Mouse (Mus musculus) intestine, embryonic 14.5 days (tissue): Measurements from ENCODE around the gene Pja2. TPM values are rescaled to one million over a fixed set of nuclear protein-coding genes. Genes with fewer than 3 reads are reported as not detected.
"Not testable (repeated sequence)": the region's sequence is repeated elsewhere in the genome, so short reads cannot be mapped to it uniquely, and the experiment has no call there.

Experiments used
- ATAC-seq: fragments of 200-750 bp; cut with Nextera tagmentation; replicated peaks from 2 replicates; pipeline ENCODE4 v1.8.0; 2017; ENCODE audit warnings: low read depth, moderate number of reproducible peaks, moderate TSS enrichment, moderate library complexity; ENCODE audit not compliant: low FRiP score, low TSS enrichment
- DNase-seq: peaks from one replicate; pipeline ENCODE4 v3.0.0-alpha.2; 2018; ENCODE audit warnings: low spot score
- H3K27ac ChIP-seq: fragments of 300-500 bp; sonication (generic); 2 replicates; pipeline ENCODE4 v1.5.1; 2014; ENCODE audit warnings: low read depth, mild to moderate bottlenecking, control low read depth
- H3K27me3 ChIP-seq: fragments of 300-500 bp; sonication (generic); replicated peaks from 2 replicates; pipeline ENCODE4 v1.6.1; 2014; ENCODE audit warnings: low read length, control low read depth; ENCODE audit not compliant: control insufficient read depth, insufficient read depth
- H3K36me3 ChIP-seq: fragments of 300-500 bp; sonication (generic); 2 replicates; pipeline ENCODE4 v1.6.1; 2014; ENCODE audit warnings: low read length, control low read depth; ENCODE audit not compliant: control insufficient read depth, insufficient read depth
- H3K4me1 ChIP-seq: fragments of 300-500 bp; sonication (generic); replicated peaks from 2 replicates; pipeline ENCODE4 v1.6.1; 2014; ENCODE audit warnings: low read length, control low read depth, mixed read lengths; ENCODE audit not compliant: control insufficient read depth, insufficient read depth
- H3K4me2 ChIP-seq: fragments of 300-500 bp; sonication (generic); 2 replicates; pipeline ENCODE4 v1.6.1; 2014; ENCODE audit warnings: low read length
- H3K4me3 ChIP-seq: fragments of 300-500 bp; sonication (generic); 2 replicates; pipeline ENCODE4 v1.5.1; 2014; ENCODE audit warnings: low read depth, low read length, control low read depth, mixed read lengths
- H3K9ac ChIP-seq: fragments of 300-500 bp; sonication (generic); 2 replicates; pipeline ENCODE4 v1.6.1; 2014; ENCODE audit warnings: mild to moderate bottlenecking, low read length
- H3K9me3 ChIP-seq: fragments of 300-500 bp; sonication (generic); 2 replicates; pipeline ENCODE4 v1.6.1; 2016; ENCODE audit warnings: low read length, control low read depth; ENCODE audit not compliant: control insufficient read depth
- WGBS: fragments of 180-500 bp; shearing (Covaris S2); extraction: QIAGEN DNeasy Blood & Tissue Kit; methylation state at CpG from one replicate; pipeline ENCODE4 v1.1.7; 2014; 5-methylcytosine and 5-hydroxymethylcytosine counted together
- polyA plus RNA-seq: library from polyadenylated mRNA; unstranded; fragments of >200 nt; fragmentation: Nextera tagmentation; extraction: Ambion mirVana; gene quantifications from 2 replicates; pipeline ENCODE4 v1.2.1, GENCODE M21; 2014

Pja2 gene
- polyA plus RNA-seq, 1 experiment from 2014 or later: 70.2 TPM

DNA sequence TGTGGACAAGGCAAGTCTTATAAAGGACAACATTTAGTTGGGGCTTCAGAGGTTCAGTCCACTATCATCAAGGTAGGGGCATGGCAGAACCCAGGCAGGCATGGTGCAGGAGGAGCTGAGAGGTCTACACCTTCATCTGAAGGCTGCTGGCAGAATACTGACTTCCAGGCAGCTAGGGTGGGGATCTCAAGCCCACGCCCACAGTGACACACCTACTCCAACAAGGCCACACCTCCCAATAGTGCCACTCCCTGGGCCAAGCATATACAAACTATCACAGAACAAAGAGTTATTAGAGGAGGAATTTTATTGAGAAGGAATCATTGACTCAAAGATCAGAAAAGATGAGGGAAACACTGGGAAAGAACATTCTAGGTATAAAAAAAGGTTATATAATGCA lies 17.2 kb downstream of the Pja2 start:
- peaks cover 14% of the 10 kb centered on the region for H3K36me3 ChIP-seq
- not testable (repeated sequence) for H3K4me2 ChIP-seq, DNase-seq, ATAC-seq, H3K4me3 ChIP-seq, H3K9ac ChIP-seq, H3K27me3 ChIP-seq, H3K4me1 ChIP-seq, H3K9me3 ChIP-seq, H3K27ac ChIP-seq
- WGBS: 76% methylated on average over 1 of the region's 1 CpGs

DNA sequence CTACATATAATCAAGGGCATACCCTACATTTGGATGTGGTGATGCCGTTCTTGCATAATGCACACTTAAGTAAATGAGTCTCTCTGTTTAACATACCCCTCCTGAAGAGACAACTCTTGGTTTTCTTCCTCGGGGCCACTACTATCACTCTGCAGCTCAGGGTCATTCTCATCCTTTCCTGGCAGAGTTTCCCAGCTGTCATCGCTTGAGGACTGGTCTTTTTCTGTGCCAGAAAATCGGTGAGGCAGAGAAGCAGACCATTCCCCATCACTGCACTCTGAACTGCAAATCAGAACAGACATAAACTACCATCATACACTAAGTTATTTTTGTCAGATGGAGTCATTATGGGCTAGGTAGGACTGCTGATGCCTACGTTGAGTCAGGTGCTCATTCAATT lies 34.1 kb downstream of the Pja2 start:
- Histone ChIP-seq H3K4me1 (no peaks in the 10 kb centered on the region), H3K27ac (no peak overlapping the region), H3K9me3 (no peaks in the 10 kb centered on the region), H3K36me3 (peaks cover 29% of the 10 kb centered on the region), H3K9ac (no peak overlapping the region), H3K4me2 (no peak overlapping the region), H3K4me3 (no peak overlapping the region), H3K27me3 (no peaks in the 10 kb centered on the region)
- WGBS: 80% methylated on average over 5 of the region's 5 CpGs
- DNase-seq (no peak), ATAC-seq (no peak)

DNA sequence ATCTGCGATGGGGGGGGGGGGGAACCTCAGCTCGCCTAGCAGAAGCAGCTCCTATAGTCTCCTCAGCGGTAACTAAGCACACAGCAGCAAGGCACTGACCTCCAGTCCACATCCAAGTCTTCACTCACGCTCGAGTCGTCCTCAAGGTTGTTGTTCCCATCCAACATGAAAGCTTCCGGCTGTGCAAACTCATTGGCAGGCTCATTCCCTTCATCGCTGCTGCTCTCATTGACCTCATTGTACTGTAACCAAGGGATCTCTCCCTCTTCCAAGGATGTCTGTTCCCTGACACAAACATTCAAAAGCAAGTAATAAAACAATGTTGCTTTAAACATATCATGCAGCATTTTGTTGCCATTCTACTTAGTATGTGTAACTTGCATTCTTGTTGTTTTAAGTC lies 39.0 kb downstream of the Pja2 start:
- Histone ChIP-seq H3K27ac (no peak overlapping the region), H3K36me3 (peaks cover 64% of the 10 kb centered on the region), H3K27me3 (no peaks in the 10 kb centered on the region), H3K4me1 (no peaks in the 10 kb centered on the region), H3K4me2 (no peak overlapping the region), H3K4me3 (no peak overlapping the region), H3K9me3 (no peaks in the 10 kb centered on the region), H3K9ac (no peak overlapping the region)
- 94% methylated on average over 8 of the region's 8 CpGs for WGBS
- DNase-seq: no peak
- ATAC-seq: no peak

DNA sequence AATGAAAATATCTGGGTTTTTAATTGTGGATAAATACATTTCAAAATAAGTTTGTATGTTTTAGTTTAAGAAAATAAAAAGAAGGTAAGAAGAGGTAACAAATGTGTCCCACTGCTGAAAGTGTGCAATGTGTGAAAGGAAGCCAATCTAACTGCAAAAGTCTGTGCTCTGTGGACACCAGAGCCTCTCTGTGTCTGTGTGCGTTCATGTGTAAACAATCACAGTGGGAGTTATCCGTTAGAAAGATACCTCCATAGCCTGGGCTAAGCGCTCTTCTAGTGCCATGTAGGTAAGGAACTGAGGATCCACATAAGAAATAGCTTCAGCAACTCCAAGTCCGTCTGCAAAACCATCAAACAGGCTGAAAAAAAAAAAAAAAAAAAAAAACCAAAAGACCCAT lies 42.0 kb downstream of the Pja2 start:
- H3K9ac ChIP-seq: no peak overlapping the region
- no peaks in the 10 kb centered on the region for H3K27me3 ChIP-seq
- H3K9me3 ChIP-seq: no peaks in the 10 kb centered on the region
- 74% methylated on average over 4 of the region's 4 CpGs for WGBS
- H3K4me2 ChIP-seq: no peak overlapping the region
- H3K4me1 ChIP-seq: no peaks in the 10 kb centered on the region
- DNase-seq (no peak), ATAC-seq (no peak)
- H3K4me3 ChIP-seq: no peak overlapping the region
- H3K27ac ChIP-seq: no peak overlapping the region
- peaks cover 81% of the 10 kb centered on the region for H3K36me3 ChIP-seq

DNA sequence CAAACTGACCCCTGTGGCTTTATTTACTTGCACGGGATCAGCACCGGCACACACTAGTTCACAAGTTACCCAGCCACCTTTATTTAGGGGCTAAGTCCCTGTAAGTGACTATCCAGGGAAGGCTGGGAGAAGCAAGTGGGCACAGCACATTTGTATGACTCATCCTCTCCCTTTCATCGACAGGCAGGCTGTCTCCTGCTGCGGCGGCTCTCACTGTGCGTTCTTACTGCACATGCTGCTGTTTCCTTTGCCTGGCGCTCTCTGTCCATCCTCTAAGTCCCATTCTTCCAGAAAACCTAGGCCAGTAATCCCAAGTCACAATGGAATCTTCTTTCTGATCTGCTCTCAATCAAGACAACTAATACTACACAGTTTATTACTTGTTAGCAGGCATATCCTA lies 43.7 kb downstream of the Pja2 start:
- no peak for DNase-seq
- no peak overlapping the region for H3K4me3 ChIP-seq
- no peak for ATAC-seq
- H3K4me1 ChIP-seq: no peaks in the 10 kb centered on the region
- H3K36me3 ChIP-seq: peaks cover 90% of the 10 kb centered on the region
- H3K27ac ChIP-seq: no peak overlapping the region
- no peak overlapping the region for H3K9ac ChIP-seq
- no peak overlapping the region for H3K4me2 ChIP-seq
- WGBS: 92% methylated on average over 7 of the region's 7 CpGs
- H3K9me3 ChIP-seq: no peaks in the 10 kb centered on the region
- H3K27me3 ChIP-seq: no peaks in the 10 kb centered on the region

DNA sequence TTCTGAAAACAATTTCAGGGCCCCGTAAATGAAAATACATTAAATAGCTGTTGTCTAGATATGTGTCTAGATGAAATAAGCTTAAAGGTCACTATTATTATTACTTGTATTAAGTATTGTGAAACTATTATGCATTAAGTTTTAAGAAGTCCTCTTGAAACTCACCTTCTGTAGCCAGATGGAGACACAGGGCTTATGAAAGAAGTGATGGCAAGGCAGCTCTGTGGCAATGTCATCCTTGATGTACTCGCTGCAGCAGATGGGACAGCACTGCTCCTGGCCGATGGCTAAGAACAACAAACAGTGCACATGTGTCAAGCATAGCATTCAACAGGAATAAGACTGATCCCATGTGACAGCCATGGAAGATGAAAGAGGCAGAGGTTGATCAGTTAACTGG lies 44.9 kb downstream of the Pja2 start:
- H3K4me1 ChIP-seq: no peaks in the 10 kb centered on the region
- no peak overlapping the region for H3K4me2 ChIP-seq
- peaks cover 89% of the 10 kb centered on the region for H3K36me3 ChIP-seq
- 92% methylated on average over 3 of the region's 3 CpGs for WGBS
- DNase-seq (no peak), ATAC-seq (no peak)
- H3K9ac ChIP-seq: no peak overlapping the region
- H3K9me3 ChIP-seq: no peaks in the 10 kb centered on the region
- no peaks in the 10 kb centered on the region for H3K27me3 ChIP-seq
- H3K27ac ChIP-seq: no peak overlapping the region
- no peak overlapping the region for H3K4me3 ChIP-seq

DNA sequence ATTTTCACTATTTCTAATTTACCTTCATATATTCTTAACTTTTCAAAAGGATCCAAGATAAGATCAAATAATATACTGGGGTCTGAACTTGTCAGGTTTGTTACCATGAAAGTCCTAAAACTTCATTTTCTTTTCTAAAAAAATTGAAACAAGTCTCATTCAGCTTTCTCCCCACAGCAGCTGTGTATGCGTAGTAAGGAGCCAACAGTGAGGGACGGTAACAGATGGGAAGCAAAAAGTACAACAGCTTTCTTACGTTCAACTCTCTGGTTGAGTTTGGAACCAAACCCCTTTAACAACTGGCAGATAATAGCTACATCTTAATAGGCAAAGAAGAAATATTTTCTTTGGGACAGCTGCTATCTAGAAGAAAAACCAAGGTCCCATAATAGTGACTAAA lies 50.3 kb downstream of the Pja2 start:
- 66% methylated on average over 3 of the region's 3 CpGs for WGBS

DNA sequence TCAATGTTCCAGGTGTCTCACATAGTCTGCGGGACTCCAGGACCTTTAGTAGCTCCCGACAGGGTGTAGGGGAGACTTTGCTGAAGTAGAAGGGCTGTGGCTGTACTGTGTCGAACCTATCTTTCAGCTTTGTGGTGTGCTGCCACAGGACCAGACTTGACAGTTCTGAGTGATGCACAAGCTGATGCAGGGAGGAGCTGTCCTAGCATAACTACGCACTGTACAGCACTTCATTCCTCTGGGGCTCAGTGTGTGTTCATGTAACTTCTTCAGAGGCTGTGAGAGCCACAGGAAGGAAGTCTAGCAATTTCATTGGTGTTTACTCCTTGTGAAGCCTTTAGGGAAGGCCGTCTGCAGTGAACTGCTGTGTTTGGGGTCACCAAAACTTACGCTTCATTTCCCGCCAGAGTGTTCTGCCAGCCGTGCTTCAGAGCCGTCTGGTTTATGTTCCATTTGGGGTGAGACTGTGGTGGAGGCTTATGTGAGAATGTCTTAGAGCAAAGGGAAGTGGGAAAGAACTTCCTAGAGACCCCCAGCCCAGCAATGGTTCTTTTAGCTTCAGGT lies 54.0 kb downstream of the Pja2 start:
- Histone ChIP-seq H3K4me1 (peaks cover 7% of the 10 kb centered on the region), H3K9ac (no peak overlapping the region), H3K27me3 (no peaks in the 10 kb centered on the region), H3K27ac (peak overlapping the region; percentile 24; the same call in 1 of the 2 replicates), H3K4me3 (no peak overlapping the region), H3K4me2 (no peak overlapping the region), H3K9me3 (no peaks in the 10 kb centered on the region), H3K36me3 (peaks cover 19% of the 10 kb centered on the region)
- WGBS: 42% methylated on average over 9 of the region's 9 CpGs
- DNase-seq: no peak
- no peak for ATAC-seq

More for the DNA sequence above, 50.3 kb downstream of the Pja2 start:
- not testable (repeated sequence) for H3K27me3 ChIP-seq, ATAC-seq, H3K4me2 ChIP-seq, DNase-seq, H3K4me3 ChIP-seq, H3K4me1 ChIP-seq, H3K27ac ChIP-seq, H3K9me3 ChIP-seq, H3K9ac ChIP-seq
- H3K36me3 ChIP-seq: peaks cover 53% of the 10 kb centered on the region

DNA sequence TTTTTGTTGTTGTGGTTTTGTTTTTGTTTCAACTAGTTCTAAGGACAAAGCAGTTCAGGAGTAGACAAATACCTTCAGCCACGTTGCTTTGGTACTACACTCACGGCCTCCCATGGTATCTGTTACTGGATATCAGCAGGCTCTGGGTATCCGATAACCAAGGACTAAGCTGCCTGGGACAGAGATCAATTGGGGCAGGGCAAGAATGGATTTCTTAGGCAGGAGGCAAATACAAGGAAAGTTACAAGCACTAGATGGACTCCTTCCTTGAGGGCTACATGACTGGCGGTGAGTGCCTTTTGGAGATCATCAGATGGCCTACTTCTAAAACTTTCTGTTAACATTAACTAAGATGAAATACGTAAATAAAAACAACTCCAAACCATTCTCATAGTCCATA lies 55.0 kb downstream of the Pja2 start:
- Histone ChIP-seq H3K9me3 (no peaks in the 10 kb centered on the region), H3K4me2 (no peak overlapping the region), H3K9ac (no peak overlapping the region), H3K27ac (no peak overlapping the region), H3K4me3 (no peak overlapping the region), H3K36me3 (peaks cover 14% of the 10 kb centered on the region), H3K27me3 (no peaks in the 10 kb centered on the region), H3K4me1 (peaks cover 7% of the 10 kb centered on the region)
- WGBS: 94% methylated on average over 5 of the region's 5 CpGs
- ATAC-seq (no peak), DNase-seq (no peak)
